Mouse (Mus musculus): Measurements from ENCODE around the gene Aurkb. TPM values are rescaled to one million over a fixed set of nuclear protein-coding genes. Genes with fewer than 3 reads are reported as not detected.

The Aurkb gene
- total RNA-seq, 2 experiments from 2014 or later: 0.86 to 1.2 TPM

- intact Hi-C loops (cut with DNase I): loop anchor here (2.0 to 10.0 kb wide), 3 partner anchors 21 to 183 kb away; partner anchors contain the start of gene Aloxe3
- DNase-seq (ENCODE audit: low spot score in 2 of 2): peak; percentile 72 to 89
Measured at GRCm38 (mm10) chr11:69062194-69062760, 16.8 kb downstream of the Aurkb start.

DNA sequence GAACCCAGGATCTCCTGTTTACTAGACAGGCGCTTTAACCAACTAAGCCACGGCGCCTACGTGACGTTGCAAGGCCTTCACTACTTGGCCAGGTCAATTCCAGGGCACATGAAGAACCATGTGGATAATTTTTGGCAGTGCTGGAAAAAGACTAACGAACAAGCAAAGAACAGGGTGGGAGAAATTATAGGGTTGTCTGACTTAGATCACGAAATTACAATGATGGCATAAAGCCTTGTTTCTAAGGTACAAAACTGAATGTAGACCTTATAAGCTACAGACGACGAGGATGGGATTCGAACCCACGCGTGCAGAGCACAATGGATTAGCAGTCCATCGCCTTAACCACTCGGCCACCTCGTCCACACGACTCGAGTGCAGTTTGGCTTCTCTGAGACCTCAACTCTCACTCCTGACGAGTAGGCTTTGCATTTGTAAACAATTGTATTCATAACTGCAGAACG, 17.3 kb downstream of the Aurkb start:
- intact Hi-C loops (cut with DNase I): loop anchor here (2.0 to 10.0 kb wide), 3 partner anchors 22 to 182 kb away; partner anchors contain the start of gene Aloxe3
- DNase-seq (ENCODE audit: low spot score in 2 of 2): peak; percentile 95 to 97

DNA sequence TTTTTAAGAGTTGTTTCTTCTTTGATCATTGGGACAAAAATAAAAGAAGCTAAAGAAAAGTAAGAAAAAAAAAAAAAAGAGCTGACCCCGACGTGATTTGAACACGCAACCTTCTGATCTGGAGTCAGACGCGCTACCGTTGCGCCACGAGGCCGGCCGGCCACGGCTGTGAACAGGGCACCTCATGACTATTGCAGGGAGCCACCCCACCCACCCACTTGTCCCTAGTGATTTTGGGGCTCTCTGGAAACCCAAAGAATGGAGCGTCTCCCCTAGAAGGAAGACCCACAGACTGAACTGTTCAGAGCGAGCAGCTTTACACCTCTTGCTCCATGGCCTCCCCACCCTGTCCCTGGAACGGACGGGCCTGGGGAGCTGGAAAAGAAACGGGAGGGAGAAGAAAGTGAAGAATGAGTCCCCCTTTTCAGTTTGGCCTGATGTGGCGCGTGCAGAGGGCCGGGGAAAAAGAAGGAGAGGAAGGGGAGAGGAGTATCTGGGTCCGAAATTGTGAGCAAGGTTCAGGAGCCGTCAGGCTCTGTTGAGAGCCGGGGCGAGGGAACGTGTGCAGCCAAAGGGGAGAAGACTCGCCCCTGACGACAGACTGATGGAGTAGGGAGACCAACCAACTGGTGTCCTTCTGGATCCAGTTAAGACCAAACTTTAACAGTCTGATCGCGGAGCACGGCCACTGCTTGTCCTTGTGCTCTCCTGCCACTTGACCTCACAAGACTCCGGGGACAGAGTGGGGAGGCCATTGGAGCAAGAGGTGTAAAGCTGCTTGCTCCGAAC, 18.2 kb downstream of the Aurkb start:
- intact Hi-C loops (cut with DNase I): loop anchor here (2.0 to 10.0 kb wide), 3 partner anchors 23 to 181 kb away; partner anchors contain the start of gene Aloxe3
- DNase-seq (ENCODE audit: low spot score in 2 of 2): peak in 1 of 2 experiments; percentile 82

GRCm38 (mm10) chr11:69064259-69065133, 19.0 kb downstream of the Aurkb start:
- DNase-seq (ENCODE audit: low spot score in 2 of 2): no peak
- intact Hi-C loops (cut with DNase I): loop anchor here (10.0 kb wide), 1 partner anchor 180 kb away; no protein-coding TSS in a partner anchor

DNA sequence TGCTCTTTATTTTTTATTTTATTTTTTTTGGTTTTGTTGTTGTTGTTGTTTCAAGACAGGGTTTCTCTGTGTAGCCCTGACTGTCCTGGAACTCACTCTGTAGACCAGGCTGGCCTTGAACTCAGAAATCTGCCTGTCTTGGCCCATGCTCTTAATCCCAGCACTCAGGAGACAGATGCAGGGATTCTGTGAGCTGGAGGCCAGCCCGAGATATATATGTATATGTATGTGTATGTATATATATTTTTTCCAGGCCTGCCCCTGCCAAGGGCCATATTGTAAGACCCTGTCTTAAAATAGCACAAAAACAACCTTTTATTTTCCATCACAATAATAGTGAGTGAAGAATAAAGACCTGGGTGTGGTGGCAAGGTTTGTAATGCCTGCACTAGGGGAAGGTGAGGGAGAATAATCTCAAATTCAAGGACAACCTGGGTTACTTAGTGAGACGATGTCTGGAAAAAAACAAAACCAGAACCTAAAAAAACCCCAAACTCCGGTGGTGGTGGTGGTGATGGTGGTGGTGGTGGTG, 20.0 kb downstream of the Aurkb start:
- DNase-seq (ENCODE audit: low spot score in 2 of 2): no peak
- intact Hi-C loops (cut with DNase I): loop anchor here (10.0 kb wide), 1 partner anchor 179 kb away; no protein-coding TSS in a partner anchor

DNA sequence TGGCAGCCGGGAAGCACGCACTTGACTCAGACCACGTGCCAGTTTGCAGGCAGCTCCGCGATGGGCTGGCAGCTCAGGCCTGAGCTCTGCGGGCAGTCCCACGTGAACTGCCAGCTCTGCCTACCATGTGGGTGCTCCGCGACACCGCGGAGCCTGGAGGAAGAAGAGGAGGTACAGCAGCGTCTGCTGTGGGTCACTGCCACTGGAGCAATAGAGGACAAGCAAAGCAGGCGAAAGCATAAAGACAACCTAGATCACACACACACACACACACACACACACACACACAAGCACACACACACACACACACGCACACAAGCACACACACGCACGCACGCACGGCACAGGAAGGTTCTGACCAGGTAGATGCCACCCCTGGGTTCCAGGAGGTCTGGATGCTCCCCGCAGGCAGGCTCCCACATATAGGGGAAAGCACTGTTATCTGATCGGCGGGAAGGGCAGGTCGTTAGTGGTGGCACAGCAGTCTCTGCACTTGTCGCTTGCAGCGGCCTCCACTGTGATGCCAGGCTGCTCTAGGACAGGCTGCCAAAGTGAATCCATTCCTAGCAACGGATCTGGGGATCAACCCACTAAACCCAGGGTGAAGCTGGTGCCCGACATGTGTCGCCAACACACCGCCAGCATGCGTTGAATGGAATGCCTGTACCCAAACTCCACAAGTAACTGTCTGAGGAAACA, 20.9 kb downstream of the Aurkb start:
- DNase-seq (ENCODE audit: low spot score in 2 of 2): no peak
- intact Hi-C loops (cut with DNase I): loop anchor here (10.0 kb wide), 1 partner anchor 178 kb away; no protein-coding TSS in a partner anchor

DNA sequence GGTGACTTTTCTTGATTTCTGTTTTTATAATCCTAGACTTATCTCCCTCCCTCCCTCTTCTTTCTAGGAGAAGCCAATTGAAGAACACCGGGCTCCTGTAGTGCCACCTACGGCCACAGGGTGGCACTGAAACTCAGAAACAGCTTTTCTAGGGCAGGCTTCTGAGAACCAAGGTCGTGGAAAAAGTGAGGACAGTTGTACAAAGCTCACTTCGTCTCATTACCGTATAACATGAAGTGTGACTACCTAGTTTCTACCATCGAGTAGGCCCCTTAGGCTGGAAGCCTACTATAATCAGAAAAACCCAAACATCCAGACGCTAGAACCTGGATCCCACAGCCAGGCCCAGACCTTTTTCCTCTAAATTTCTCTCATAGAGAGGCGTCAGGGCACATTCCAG, 21.5 kb downstream of the Aurkb start:
- peak; percentile 92 to 93 for DNase-seq (ENCODE audit: low spot score in 2 of 2)
- intact Hi-C loops (cut with DNase I): loop anchor here (10.0 kb wide), 1 partner anchor 178 kb away; no protein-coding TSS in a partner anchor

GRCm38 (mm10) chr11:69067601-69068000, 22.2 kb downstream of the Aurkb start:
- DNase-seq (ENCODE audit: low spot score in 2 of 2): no peak

GRCm38 (mm10) chr11:69070093-69070492, 24.6 kb downstream of the Aurkb start:
- no peak for DNase-seq (ENCODE audit: low spot score in 2 of 2)
- intact Hi-C loops (cut with DNase I): loop anchor here (2.0 kb wide), 1 partner anchor 17 kb away; no protein-coding TSS in a partner anchor

More at GRCm38 (mm10) chr11:69067601-69068000, 22.2 kb downstream of the Aurkb start:
- intact Hi-C loops (cut with DNase I): loop anchor here (10.0 kb wide), 1 partner anchor 177 kb away; no protein-coding TSS in a partner anchor

GRCm38 (mm10) chr11:69070590-69071222, 25.3 kb downstream of the Aurkb start, which contains the start of gene Tmem107:
Tmem107 (plus strand) TSS chr11:69070806.
- DNase-seq (ENCODE audit: low spot score in 2 of 2): peak; percentile 94 to 95
- intact Hi-C loops (cut with DNase I): loop anchor here (2.0 kb wide), 1 partner anchor 16 kb away; no protein-coding TSS in a partner anchor

GRCm38 (mm10) chr11:69071262-69071661, 25.8 kb downstream of the Aurkb start:
- no peak for DNase-seq (ENCODE audit: low spot score in 2 of 2)
- intact Hi-C loops (cut with DNase I): loop anchor here (2.0 kb wide), 1 partner anchor 16 kb away; no protein-coding TSS in a partner anchor

DNA sequence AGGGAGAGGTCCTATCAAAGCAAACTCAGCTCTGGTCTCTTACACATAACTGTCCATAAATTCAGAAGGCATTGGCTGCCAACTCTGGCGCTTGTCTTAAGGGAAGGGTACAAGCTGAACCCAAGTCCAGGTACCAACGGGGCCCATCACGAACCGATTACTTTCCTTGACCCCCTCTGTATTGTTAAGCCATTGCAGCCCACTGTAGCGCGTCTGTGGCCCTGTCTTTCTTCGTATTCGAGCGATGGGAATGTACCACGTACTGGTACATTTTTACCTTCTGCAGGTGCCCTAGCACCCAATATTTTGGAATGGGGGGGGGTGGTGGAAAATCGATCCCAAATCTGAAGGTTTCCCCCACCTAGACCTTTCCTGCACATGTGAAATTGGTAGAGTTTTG, 26.8 kb downstream of the Aurkb start:
- no peak for DNase-seq (ENCODE audit: low spot score in 2 of 2)
- intact Hi-C loops (cut with DNase I): no loop called here

DNA sequence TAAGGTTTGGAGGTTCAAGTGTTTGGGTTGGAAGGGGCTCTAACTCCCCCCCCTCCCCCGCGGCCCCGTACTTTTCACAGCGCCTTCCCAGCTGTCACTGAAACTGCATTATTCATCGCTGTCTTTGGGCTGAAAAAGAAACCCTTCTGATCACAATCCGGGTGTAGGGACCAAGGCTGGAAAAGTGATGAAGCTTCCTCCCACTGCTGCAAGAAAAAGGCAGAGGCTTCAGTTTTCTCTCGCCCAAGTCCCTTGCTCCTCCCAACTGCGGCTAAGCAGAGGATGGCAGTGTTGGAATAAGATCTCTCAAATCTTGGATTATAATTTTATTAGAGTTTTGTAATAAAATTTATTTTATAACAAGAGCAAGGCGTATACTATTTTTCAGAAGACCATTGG, 27.2 kb downstream of the Aurkb start:
- DNase-seq (ENCODE audit: low spot score in 2 of 2): no peak
- intact Hi-C loops (cut with DNase I): no loop called here

DNA sequence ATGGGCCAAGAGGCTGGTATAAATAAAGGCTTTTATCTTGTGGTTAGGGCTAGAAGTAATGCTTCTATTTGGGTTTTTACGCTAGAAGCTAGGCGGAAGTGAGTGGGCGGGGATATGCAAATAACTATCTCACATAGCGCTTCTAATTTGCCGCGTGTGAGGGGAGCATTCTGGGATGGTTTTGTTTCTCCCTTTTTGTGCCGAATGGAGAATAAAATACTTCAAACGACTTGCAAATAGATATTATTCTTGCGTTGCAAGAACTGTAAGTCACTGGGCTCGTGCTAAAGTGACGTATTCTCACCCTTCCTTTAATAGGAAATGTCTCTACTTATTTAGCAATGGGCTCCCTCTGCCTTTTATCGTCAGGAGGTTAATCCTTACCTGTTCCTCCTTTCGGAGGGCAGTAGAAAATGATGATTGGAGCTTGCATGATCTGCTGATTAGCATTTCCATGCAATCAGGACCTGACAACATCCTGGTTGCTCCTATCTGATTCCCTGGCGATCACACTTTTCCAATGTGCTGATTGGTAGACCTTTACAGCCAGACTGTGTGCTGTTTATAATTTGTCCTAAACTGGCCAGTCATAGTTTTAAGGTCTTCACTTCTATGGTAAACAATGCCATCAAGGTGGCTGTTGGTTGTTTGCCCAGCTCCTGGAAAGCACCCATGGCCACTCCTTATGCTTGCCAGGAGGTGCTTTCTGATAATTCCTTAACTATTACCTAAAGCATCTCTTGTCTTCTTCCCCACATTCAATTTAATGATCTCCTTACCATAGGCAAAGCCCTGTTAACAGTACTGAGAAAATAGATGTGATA, 27.8 kb downstream of the Aurkb start:
- DNase-seq (ENCODE audit: low spot score in 2 of 2): peak; percentile 89 to 97
- intact Hi-C loops (cut with DNase I): no loop called here

DNA sequence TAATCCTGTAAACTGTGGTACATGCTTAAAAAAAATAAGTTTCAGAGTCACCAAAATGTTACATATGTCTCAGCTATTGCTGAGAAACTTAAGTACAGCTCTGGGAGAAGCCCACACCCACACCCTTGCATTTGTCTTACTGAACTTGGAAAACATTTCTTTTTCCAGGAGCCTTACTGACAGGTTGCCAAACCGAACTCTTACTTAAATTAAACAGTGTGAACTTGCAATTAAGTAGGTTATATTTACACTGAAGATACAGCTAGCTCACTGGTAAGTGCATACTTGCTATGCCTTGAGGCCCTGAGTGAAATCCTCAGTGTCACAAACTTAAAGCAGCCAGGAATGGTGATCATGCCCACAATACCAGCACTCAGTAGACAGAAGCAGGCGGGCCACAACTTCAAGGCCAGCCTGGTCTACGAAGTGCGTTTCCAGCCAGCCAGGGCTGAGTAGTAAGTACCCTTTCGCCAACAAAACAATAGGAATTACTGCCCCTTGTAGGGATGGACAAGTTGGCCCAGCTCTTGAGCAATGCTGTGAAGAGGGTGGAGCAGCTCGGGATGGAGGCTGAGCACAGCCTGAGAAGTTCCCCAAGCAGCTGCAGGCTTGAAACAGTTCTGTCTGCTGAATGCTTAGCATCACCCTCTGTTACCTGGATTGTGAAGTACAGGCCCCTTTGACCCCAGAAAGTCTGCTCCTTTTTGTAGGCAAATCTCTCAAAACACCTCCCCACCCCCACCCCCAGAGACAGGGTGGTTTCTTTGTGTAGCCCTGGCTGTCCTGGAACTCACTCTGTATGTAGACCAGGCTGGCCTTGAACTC, 28.7 kb downstream of the Aurkb start:
- intact Hi-C loops (cut with DNase I): no loop called here
- DNase-seq (ENCODE audit: low spot score in 2 of 2): no peak

- DNase-seq (ENCODE audit: low spot score in 2 of 2): no peak
- intact Hi-C loops (cut with DNase I): no loop called here
Measured at GRCm38 (mm10) chr11:69074776-69075069, 29.3 kb downstream of the Aurkb start.

Data from left cerebral cortex, postnatal 14 days (tissue).